Mouse (Mus musculus) cortical plate, adult 2 months (tissue): ENCODE measurements at regions not wholly inside any gene's neighbourhood (a gene's known extent, or its start where the extent isn't known, plus 50 kb on each side); places are given as distances from the start of the nearest gene placed in this dataset.
"Not testable (repeated sequence)": the region's sequence is repeated elsewhere in the genome, so short reads cannot be mapped to it uniquely, and the experiment has no call there.

ENCODE experiments used
- H3K27ac ChIP-seq: fragments of 200-500 bp; 2 replicates; pipeline ENCODE4 v1.5.1; 2012; ENCODE audit warnings: low read length, control low read depth, inconsistent platforms; ENCODE audit not compliant: insufficient read depth
- H3K4me1 ChIP-seq: fragments of 200-500 bp; 2 replicates; pipeline ENCODE4 v1.6.1; 2011; ENCODE audit warnings: low read length; ENCODE audit not compliant: control insufficient read depth, insufficient read depth
- H3K4me3 ChIP-seq: fragments of 200-500 bp; 2 replicates; pipeline ENCODE4 v1.5.1; 2011; ENCODE audit warnings: mild to moderate bottlenecking, low read length, control low read depth; ENCODE audit not compliant: insufficient read depth
- CTCF ChIP-seq: fragments of 200-500 bp; IDR thresholded peaks from 2 replicates; pipeline ENCODE4 v1.5.1; 2011; ENCODE audit warnings: mild to moderate bottlenecking, control low read depth, low read length; ENCODE audit not compliant: insufficient read depth; ENCODE audit errors: extremely low read depth
- POLR2A ChIP-seq: fragments of 200-500 bp; IDR thresholded peaks from 2 replicates; pipeline ENCODE4 v1.6.1; 2011; ENCODE audit warnings: mild to moderate bottlenecking, low read length, control low read depth; ENCODE audit not compliant: insufficient read depth; ENCODE audit errors: extremely low read depth

DNA sequence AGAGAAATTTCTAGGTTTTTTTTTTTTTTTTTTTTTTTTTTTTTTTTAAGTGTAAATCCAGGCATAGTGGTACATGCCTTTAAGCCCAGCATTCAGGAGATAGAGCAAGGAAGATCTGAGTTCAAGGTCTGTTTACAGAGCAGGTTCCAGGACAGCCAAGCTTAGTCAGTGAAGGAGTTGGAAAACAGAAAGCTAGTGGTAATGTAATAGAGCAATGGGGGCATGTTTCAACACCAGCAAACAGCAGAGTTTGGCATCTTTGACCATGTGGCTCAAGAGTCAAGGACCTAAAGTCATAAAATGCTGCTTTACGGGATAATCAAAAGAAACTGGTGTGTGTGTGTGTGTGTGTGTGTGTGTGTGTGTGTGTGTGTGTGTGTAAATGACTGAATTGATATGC is 113.3 kb upstream of the Slc25a13 start:
- Histone ChIP-seq H3K4me3 (no peak overlapping the region), H3K27ac (no peak overlapping the region), H3K4me1 (no peaks in the 10 kb centered on the region)
- no peak for TF ChIP-seq CTCF
- TF ChIP-seq POLR2A: no peak

DNA sequence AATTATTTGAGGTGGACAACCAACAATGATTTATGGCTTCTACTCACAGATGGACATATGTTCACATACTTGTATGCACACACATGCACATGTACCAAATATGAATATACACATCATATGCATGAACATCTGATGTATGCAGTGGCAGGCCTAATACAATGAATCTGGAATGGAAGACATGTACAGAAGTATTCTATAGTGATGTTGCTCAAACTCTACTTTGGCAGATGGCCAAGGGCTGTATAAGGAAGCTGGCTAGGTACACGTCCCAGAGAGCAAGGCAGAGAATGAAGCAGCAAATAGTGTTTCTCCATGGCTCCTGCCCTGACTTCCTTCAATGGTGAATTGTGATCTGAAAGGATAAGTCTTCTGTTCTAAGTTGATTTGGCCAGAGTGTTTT is 108.5 kb upstream of the Slc25a13 start:
- H3K4me3 ChIP-seq: no peak overlapping the region
- no peak overlapping the region for H3K27ac ChIP-seq
- TF ChIP-seq CTCF (no peak), POLR2A (no peak)
- H3K4me1 ChIP-seq: no peaks in the 10 kb centered on the region

DNA sequence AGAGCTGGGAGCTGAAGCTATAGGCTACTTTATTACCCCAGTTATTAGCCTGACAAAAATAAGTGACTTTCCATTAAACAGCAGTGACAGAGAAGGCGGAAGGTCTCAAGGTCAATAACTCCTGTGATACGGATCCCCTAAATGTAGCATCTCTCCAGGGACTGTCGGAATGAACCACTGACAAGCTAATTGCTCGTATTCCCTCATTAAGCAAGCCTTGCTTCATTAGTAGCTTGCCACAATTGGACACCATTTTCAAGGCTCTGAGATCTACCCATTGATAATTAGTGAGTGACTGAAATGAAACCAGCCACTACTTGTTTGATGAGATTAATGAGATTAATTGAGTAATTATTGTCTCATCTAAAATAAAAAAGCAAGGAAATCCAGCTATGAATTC is 99.8 kb upstream of the Slc25a13 start:
- TF ChIP-seq POLR2A (no peak), CTCF (no peak)
- no peaks in the 10 kb centered on the region; the same call in 1 of the 2 replicates for H3K4me1 ChIP-seq

DNA sequence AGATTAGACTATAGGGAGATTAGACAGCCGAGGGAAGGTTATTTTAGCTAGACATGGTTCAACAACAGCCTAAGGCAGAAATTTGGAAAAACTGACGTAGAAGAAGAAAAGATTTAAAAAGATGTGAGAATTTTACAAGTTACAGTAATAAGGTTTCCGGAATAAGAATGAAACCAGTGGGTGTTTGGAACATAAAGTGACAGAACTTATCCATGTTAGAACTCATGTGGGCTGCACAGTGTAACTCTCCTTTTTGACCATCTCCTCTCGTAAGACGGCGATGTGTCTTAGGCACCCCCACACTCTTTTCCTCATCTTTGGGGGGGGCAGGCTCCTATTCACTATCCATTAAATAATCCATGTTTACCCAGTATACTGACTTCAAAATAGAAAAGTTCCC is 96.2 kb upstream of the Slc25a13 start:
- Histone ChIP-seq H3K4me3 (no peak overlapping the region), H3K27ac (no peak overlapping the region), H3K4me1 (no peaks in the 10 kb centered on the region; the same call in 1 of the 2 replicates)
- TF ChIP-seq POLR2A: no peak
- TF ChIP-seq CTCF: no peak

More for the DNA sequence above, 99.8 kb upstream of the Slc25a13 start:
- no peak overlapping the region for H3K27ac ChIP-seq
- no peak overlapping the region for H3K4me3 ChIP-seq

DNA sequence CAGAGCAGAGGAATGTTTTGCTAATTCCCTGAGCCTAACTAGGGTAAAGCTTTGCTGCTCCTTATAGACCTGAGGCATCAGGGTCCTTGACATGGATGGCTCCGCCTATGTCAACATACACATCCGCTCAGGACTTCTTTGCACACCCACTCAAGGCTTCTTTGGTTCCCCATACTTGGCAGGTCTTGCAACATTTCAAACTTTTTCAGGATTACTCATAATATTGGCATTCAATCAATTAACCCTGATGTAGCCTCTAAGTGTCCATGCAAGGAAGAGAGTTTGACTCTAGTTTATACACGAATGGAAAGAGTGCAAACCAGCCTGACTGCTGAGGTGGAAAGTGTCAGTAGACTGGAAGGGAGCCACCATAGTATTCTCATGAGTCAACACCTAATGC is 93.2 kb upstream of the Slc25a13 start:
- no peak overlapping the region for H3K27ac ChIP-seq
- TF ChIP-seq CTCF: no peak
- no peak for TF ChIP-seq POLR2A
- H3K4me1 ChIP-seq: no peaks in the 10 kb centered on the region; the same call in 1 of the 2 replicates
- no peak overlapping the region for H3K4me3 ChIP-seq

DNA sequence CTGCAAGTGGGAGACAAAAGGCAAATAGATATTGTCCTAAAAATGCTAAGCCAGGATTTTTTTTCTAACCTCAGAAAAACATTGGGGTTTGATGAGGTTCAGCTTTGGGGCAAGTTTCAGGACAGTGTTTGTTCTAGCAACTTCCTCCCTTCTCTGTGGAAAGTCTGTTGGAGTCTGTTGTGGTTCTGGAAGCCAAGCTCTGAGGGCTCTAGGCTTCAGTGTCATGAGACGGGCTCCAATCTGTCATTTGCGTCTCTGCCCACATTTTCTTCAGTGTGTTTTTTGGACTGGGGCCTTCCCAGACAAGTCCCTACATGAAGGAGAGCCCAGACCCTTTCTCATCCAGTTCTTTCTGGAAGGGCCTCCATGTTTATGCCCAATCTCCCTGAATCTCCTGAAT is 90.6 kb upstream of the Slc25a13 start:
- TF ChIP-seq CTCF: no peak
- TF ChIP-seq POLR2A: no peak
- no peak overlapping the region for H3K4me3 ChIP-seq
- no peak overlapping the region for H3K27ac ChIP-seq
- no peaks in the 10 kb centered on the region for H3K4me1 ChIP-seq

DNA sequence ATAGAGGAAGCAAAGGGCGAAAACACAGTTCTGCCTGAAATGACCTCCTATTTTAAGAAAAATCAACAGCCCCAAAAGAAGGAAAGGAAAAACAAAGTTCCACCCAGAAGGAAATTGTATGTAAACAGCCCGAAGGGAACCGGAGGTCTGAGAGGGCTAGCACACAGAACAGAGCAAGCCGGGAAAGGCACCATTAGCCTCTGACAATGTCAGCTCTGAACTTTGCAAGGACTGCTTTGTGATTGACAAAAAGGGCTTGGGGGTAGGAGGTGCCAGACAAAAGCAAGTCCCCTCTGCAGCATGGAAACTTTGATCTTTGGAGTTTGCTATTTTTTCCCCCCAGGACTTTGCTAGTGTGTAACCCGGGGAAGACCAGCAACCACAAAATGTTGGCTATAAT is 86.8 kb upstream of the Slc25a13 start:
- H3K4me1 ChIP-seq: no peaks in the 10 kb centered on the region
- no peak overlapping the region for H3K4me3 ChIP-seq
- TF ChIP-seq CTCF: no peak
- TF ChIP-seq POLR2A: no peak
- H3K27ac ChIP-seq: no peak overlapping the region

DNA sequence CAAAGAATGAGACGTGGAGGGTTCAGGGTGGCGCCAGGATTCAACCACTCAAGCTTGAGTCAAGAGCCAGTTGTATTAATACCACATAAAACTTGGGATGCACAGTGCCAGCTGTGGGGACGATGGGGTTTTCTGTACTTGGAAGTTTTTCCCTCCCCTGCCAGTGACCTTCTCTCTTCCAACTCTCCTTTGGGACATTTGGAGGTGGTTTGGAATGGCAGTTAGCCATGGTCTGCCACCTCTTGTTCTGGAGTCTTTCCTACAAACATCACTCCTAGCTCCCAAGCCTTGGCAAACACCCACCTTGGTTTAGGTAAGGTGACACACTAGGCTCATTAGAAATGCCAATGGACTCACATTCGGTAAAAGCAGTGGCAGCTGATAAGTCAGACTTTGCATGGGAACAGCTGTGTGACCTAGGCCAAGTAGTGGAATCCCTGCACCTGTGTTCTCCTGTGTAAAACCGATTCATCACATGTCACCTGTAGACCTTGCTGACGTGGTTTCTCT is 84.1 kb upstream of the Slc25a13 start:
- H3K4me1 ChIP-seq: no peaks in the 10 kb centered on the region
- TF ChIP-seq POLR2A (no peak), CTCF (no peak)
- H3K4me3 ChIP-seq: no peak overlapping the region
- H3K27ac ChIP-seq: no peak overlapping the region

DNA sequence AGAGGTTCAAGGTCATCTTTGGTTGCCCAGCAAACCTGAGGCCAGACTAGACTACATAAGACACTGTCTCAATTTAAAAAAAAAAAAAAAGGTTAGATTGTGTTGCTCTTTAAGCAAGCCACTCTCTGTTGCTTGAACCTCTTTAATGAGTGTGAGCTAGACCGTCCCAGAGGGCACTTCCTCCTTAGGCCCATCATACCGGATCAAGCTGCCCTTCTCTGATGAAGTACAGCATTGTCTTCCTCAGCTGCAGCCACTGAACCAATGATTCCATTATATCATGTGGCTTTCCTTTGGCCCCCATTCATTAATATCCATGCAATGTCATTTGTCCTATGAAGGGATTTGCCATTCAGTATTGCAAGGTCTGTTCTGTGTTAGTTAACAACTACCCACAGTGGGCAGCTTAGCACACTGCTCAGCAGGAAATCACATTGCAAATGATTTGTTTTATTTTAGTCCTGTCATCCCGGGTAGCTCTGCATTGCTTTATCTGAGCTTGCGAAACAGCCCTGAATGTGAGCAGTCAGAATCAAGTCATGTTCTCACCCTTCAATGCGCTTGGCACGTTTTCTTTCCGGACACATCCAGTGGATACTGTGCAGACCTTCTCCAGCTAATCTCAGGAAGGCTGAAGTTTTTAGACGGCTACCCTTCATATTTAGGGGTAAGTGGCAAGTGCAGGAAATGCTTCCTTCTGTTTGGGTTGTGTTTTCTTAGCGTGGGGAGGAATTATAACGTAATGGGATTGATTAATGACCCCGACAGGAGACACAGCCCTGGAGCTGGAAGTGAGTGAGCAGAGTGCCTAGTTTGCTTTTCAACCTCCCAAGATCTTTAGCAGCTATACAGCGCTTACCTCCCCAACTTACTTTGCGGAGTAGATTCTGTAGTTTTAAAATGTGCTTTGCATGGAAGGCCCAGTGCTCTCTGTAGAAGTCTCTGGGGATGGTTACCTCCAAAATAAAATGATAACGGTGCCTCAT is 82.2 kb upstream of the Slc25a13 start:
- H3K27ac ChIP-seq: no peak overlapping the region
- TF ChIP-seq POLR2A: no peak
- TF ChIP-seq CTCF: no peak
- no peak overlapping the region for H3K4me3 ChIP-seq
- no peaks in the 10 kb centered on the region for H3K4me1 ChIP-seq

DNA sequence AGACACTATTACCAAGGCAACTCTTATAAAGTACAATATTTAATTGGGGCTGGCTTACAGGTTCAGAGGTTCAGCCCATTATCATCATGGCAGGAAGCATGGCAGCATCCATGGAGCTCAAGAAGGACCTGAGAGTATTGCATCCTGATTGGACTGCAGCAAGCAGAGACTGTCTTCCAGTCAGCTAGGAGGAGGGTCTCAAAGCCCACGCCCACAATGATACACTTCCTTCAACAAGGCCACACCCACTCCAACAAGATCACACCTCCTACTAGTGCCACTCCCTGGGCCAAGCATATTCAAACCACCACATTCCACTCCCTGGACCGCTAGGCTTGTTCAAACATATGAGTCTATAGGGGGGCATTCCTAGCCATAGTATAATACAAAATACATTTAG is 78.6 kb upstream of the Slc25a13 start:
- H3K4me3 ChIP-seq, H3K27ac ChIP-seq, H3K4me1 ChIP-seq: not testable (repeated sequence)
